Mouse (Mus musculus) limb, embryonic 14.5 days (tissue): ENCODE data around the gene Prkcb. TPM values are rescaled to one million over a fixed set of nuclear protein-coding genes. Genes with fewer than 3 reads are reported as not detected.

Experiments
- ATAC-seq: fragments of 200-750 bp; cut with Nextera tagmentation; 2 replicates; pipeline ENCODE4 v1.8.0; 2017; ENCODE audit warnings: low read depth, moderate number of reproducible peaks, moderate TSS enrichment; ENCODE audit not compliant: low FRiP score
- DNase-seq: peaks from one replicate; pipeline ENCODE4 v3.0.0-alpha.2; 2015; ENCODE audit warnings: low spot score
- H3K27ac ChIP-seq: fragments of 300-500 bp; sonication (generic); replicated peaks from 2 replicates; pipeline ENCODE4 v1.5.1; 2014; ENCODE audit warnings: low read depth, mild to moderate bottlenecking, low read length, moderate library complexity, mixed read lengths
- H3K27me3 ChIP-seq: fragments of 300-500 bp; sonication (generic); 2 replicates; pipeline ENCODE4 v1.6.1; 2014; ENCODE audit warnings: low read length, mixed read lengths; ENCODE audit not compliant: control insufficient read depth, insufficient read depth
- H3K36me3 ChIP-seq: fragments of 300-500 bp; sonication (generic); 2 replicates; pipeline ENCODE4 v1.6.1; 2014; ENCODE audit warnings: mild to moderate bottlenecking, low read length, moderate library complexity, mixed read lengths; ENCODE audit not compliant: control insufficient read depth, insufficient read depth
- H3K4me1 ChIP-seq: fragments of 300-500 bp; sonication (generic); 2 replicates; pipeline ENCODE4 v1.6.1; 2014; ENCODE audit warnings: antibody characterized with exemption, low read length, mixed read lengths; ENCODE audit not compliant: control insufficient read depth, insufficient read depth
- H3K4me2 ChIP-seq: fragments of 300-500 bp; sonication (generic); replicated peaks from 2 replicates; pipeline ENCODE4 v1.6.1; 2014; ENCODE audit warnings: low read depth, mild to moderate bottlenecking, low read length, moderate library complexity; ENCODE audit not compliant: severe bottlenecking
- H3K4me3 ChIP-seq: fragments of 300-500 bp; sonication (generic); replicated peaks from 2 replicates; pipeline ENCODE4 v1.5.1; 2014; ENCODE audit warnings: low read length
- H3K9ac ChIP-seq: fragments of 300-500 bp; sonication (generic); 2 replicates; pipeline ENCODE4 v1.6.1; 2014; ENCODE audit warnings: mild to moderate bottlenecking, low read depth, low read length, moderate library complexity; ENCODE audit not compliant: severe bottlenecking
- H3K9me3 ChIP-seq: fragments of 300-500 bp; sonication (generic); 2 replicates; pipeline ENCODE4 v1.6.1; 2016; ENCODE audit warnings: low read length; ENCODE audit not compliant: control insufficient read depth
- POLR2A ChIP-seq: fragments of 200-500 bp; IDR thresholded peaks from 2 replicates; pipeline ENCODE4 v1.8.0; 2012; ENCODE audit warnings: inconsistent platforms, mild to moderate bottlenecking, moderate library complexity, borderline replicate concordance; ENCODE audit not compliant: insufficient read depth, insufficient read length; ENCODE audit errors: extremely low read depth
- WGBS: fragments of 180-500 bp; shearing (Covaris S2); extraction: QIAGEN DNeasy Blood & Tissue Kit; methylation state at CpG from one replicate; pipeline ENCODE4 v1.1.7; 2014; 5-methylcytosine and 5-hydroxymethylcytosine counted together
- polyA plus RNA-seq, 2 experiments: library from polyadenylated mRNA; depleted of rRNA in 1 of 2; stranded (reverse) in 1 of 2; unstranded in 1 of 2; fragments of >200 nt; fragmentation: Nextera tagmentation in 1 of 2; extraction: Ambion mirVana in 1 of 2; gene quantifications; 2 replicates each; pipeline versions ENCODE4 v1.2.1 to v1.2.3; 2012 to 2014

Prkcb gene
- polyA plus RNA-seq, 2 experiments = 6.2 to 10.3 TPM

DNA sequence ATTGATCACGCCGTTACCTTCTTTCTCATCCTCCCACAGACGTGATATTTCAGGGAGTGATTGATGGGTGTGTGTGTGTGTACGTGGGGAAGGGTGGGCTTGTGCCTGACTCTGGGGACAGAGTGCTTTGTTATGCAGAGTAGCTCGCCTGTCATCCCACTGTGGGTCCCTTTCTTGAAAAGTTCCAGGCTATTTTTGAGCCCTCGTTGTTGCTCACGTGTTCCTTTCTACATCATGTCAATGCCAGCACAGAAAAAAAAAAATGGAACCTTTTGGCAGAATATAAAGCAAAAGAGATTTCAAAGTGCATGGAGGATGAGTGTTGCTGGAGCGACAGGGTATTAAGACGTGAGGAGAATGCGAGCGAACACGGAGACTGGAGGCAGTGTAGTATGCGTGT, 118.1 kb downstream of the Prkcb start:
- WGBS = 83% methylated on average over 13 of the region's 13 CpGs
- Histone ChIP-seq H3K4me1 (peaks cover 12% of the 10 kb centered on the region), H3K36me3 (no peaks in the 10 kb centered on the region), H3K4me3 (no peak overlapping the region), H3K9ac (no peak overlapping the region), H3K4me2 (no peak overlapping the region), H3K27ac (no peak overlapping the region), H3K9me3 (no peaks in the 10 kb centered on the region), H3K27me3 (no peaks in the 10 kb centered on the region)
- DNase-seq (no peak), ATAC-seq (no peak)
- TF ChIP-seq POLR2A = no peak

DNA sequence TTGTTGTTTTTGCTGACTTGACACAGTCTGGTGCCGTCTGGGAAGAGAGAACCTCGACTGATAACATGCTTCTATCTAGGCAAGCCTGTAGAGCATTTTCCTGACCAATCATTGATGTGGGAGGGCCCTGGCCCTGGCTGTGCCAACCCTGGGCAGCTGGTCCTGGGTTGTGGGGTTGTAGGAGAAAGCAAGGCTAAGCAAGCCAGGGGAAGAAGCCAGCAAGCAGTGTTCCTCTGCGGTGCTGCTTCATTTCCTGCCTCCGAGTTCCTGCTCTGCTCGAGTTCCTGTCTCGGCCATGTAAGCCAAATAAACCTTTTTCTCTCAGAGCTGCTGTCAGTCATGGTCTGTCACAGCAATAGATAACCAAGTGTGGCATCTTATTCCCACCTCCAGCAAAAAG, 121.4 kb downstream of the Prkcb start:
- Histone ChIP-seq H3K4me2 (no peak overlapping the region), H3K4me1 (peaks cover 3% of the 10 kb centered on the region; the same call in 1 of the 2 replicates), H3K9me3 (no peaks in the 10 kb centered on the region), H3K4me3 (no peak overlapping the region), H3K9ac (no peak overlapping the region), H3K27ac (no peak overlapping the region), H3K27me3 (no peaks in the 10 kb centered on the region), H3K36me3 (no peaks in the 10 kb centered on the region)
- 80% methylated on average over 6 of the region's 6 CpGs for WGBS
- ATAC-seq = no peak
- DNase-seq = no peak
- no peak for TF ChIP-seq POLR2A

DNA sequence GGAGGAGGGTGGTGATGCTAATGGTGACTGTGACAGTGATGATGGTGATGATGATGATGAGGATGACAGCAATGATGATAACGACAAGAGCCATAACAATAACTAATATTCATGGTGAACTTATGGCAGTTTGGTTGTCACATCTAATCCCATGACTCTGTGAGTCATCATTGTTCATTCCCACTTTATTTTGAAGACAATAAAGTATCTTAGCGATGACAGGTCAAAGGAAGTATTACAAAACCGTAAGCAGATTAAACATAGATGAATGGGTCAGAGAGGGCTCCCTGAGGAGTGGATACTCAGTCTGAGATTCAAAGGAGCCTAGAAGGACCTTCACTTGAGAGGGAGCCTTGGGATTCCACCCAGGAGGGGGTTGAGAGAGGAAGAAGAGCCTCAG, 122.3 kb downstream of the Prkcb start:
- H3K9me3 ChIP-seq = no peaks in the 10 kb centered on the region
- ATAC-seq (no peak), DNase-seq (no peak)
- no peak overlapping the region for H3K4me3 ChIP-seq
- H3K9ac ChIP-seq = no peak overlapping the region
- no peaks in the 10 kb centered on the region for H3K4me1 ChIP-seq
- no peak overlapping the region for H3K4me2 ChIP-seq
- 93% methylated on average over 3 of the region's 3 CpGs for WGBS
- H3K36me3 ChIP-seq = no peaks in the 10 kb centered on the region
- H3K27me3 ChIP-seq = no peaks in the 10 kb centered on the region
- no peak overlapping the region for H3K27ac ChIP-seq
- TF ChIP-seq POLR2A = no peak

DNA sequence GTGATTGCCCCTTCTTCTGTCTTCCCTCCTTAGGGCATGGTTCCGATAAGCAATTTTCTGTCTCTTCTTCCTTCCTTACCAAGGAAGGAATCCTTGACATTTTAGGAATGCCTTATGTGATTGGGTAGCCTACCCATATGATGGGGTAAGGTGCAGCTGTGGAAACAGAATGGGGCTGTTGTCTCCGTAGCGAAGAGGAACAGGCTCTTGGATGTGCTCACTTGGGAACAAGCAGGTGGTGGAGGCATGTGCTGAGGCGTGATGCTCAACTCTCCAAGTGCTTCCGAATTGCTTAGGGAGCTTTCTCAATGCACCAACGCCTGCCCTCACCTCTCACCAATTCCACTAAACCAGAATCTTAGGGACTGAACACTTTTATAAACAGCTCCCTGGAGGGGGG, 124.7 kb downstream of the Prkcb start:
- 86% methylated on average over 6 of the region's 6 CpGs for WGBS
- H3K4me3 ChIP-seq = no peak overlapping the region
- H3K4me2 ChIP-seq = no peak overlapping the region
- no peak for ATAC-seq
- H3K27me3 ChIP-seq = no peaks in the 10 kb centered on the region
- H3K36me3 ChIP-seq = no peaks in the 10 kb centered on the region
- H3K9ac ChIP-seq = no peak overlapping the region
- H3K4me1 ChIP-seq = no peaks in the 10 kb centered on the region
- no peak overlapping the region for H3K27ac ChIP-seq
- no peak for TF ChIP-seq POLR2A
- DNase-seq = no peak
- no peaks in the 10 kb centered on the region for H3K9me3 ChIP-seq

DNA sequence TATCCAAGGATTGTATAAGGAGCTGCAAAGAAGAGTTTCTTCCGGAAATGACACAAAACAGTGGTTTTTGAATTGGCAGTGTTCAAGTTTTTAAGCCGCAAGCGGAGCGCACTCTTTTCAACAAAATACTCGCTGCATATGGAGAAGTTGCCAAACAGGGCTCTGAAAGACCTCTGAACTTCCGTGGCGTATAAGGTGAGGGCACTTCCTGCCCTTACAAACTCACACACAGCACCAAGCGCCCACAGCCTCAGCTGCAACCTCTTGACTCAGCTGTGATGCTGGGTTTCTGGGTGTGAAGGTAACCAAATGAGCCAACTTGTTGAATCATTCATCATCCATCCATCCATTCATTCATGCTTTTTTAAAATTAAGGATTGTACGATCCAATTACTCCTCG, 125.6 kb downstream of the Prkcb start:
- Histone ChIP-seq H3K27me3 (no peaks in the 10 kb centered on the region), H3K4me1 (no peaks in the 10 kb centered on the region), H3K27ac (no peak overlapping the region), H3K9me3 (no peaks in the 10 kb centered on the region), H3K4me2 (no peak overlapping the region), H3K36me3 (no peaks in the 10 kb centered on the region), H3K4me3 (no peak overlapping the region), H3K9ac (no peak overlapping the region)
- no peak for DNase-seq
- no peak for TF ChIP-seq POLR2A
- no peak for ATAC-seq
- 85% methylated on average over 10 of the region's 10 CpGs for WGBS

DNA sequence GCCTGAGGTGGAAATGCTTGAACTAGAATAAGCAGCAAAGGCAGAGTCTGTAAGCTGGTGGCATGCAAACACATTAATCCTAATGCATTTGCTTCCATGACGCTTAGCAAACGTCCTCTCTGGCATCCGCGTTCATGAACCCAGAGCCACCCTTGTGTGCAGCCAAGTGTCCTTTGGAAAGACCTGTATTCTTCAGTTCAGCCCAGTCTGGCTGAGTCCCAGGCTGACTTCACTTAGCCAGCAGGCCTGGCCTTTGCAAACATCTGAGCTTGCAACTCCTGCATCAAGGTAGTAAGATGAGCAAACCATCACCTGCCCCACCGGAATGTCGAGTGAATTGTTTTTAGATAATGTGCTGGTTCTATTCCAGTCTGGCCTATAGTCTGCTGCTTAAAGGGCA, 126.1 kb downstream of the Prkcb start:
- Histone ChIP-seq H3K4me2 (no peak overlapping the region), H3K9me3 (no peaks in the 10 kb centered on the region), H3K36me3 (no peaks in the 10 kb centered on the region), H3K4me3 (no peak overlapping the region), H3K4me1 (no peaks in the 10 kb centered on the region), H3K27me3 (no peaks in the 10 kb centered on the region), H3K9ac (no peak overlapping the region), H3K27ac (no peak overlapping the region)
- 90% methylated on average over 6 of the region's 6 CpGs for WGBS
- DNase-seq (no peak), ATAC-seq (no peak)
- TF ChIP-seq POLR2A = no peak
